Mouse (Mus musculus) right cerebral cortex, adult 18-20 months (tissue): Measurements from ENCODE around the gene Olfr870.
"Not testable (repeated sequence)": the region's sequence is repeated elsewhere in the genome, so short reads cannot be mapped to it uniquely, and the experiment has no call there.

ENCODE experiments used
- DNase-seq: peaks from one replicate; pipeline ENCODE4 v3.0.0; 2022; ENCODE audit warnings: mixed read lengths

Olfr870 gene

GRCm38 (mm10) chr9:20173957-20174356 lies at the start of gene Olfr870:
Gene Olfr870 (minus strand): TSS chr9:20174057.
- no peak for DNase-seq

- DNase-seq, result no peak
Observed at GRCm38 (mm10) chr9:20211907-20212306, 38.0 kb upstream of the Olfr870 start, which contains the start of gene Olfr871. Gene Olfr871 (plus strand): TSS chr9:20212207.

GRCm38 (mm10) chr9:20211477-20211876 lies 37.6 kb upstream of the Olfr870 start:
- no peak for DNase-seq

- no peak for DNase-seq
Observed at GRCm38 (mm10) chr9:20210812-20211211, 37.0 kb upstream of the Olfr870 start.

GRCm38 (mm10) chr9:20203413-20203984 lies 29.6 kb upstream of the Olfr870 start:
- not testable (repeated sequence) for DNase-seq

- DNase-seq, result no peak
Observed at GRCm38 (mm10) chr9:20202131-20202530, 28.3 kb upstream of the Olfr870 start.

GRCm38 (mm10) chr9:20179463-20179862 lies 5.6 kb upstream of the Olfr870 start:
- DNase-seq, result no peak

GRCm38 (mm10) chr9:20149706-20150105 lies 24.2 kb downstream of the Olfr870 start:
- DNase-seq, result no peak

- DNase-seq, result no peak
Observed at GRCm38 (mm10) chr9:20128709-20129108, 45.1 kb downstream of the Olfr870 start, which contains the start of gene Olfr869. Gene Olfr869 (plus strand): TSS chr9:20129009.
